Mouse (Mus musculus): ENCODE measurements around the gene Arid4a.

DNA sequence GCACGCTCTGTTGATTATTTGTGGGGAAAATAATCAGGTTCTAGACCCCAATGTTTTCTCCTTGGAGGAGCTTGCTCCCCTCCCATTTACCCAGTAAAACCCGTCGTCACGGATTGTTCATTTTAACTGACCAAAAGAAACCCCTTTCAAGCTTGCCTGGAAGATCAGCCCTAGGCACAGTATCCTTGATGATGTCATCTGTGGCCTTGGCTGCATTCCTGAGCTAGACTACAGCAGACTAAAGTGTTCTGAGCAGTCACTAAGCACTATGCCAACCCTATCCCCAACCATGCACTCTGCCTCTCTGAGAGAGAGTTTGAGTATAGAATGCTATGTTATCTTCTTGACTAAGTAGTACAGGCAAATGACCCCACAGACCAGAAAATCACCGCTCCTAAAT, 100.6 kb downstream of the Arid4a start:
- no peak for TF ChIP-seq MEF2A (IDR thresholded peaks at IDR 0.05; ENCODE audit: extremely low read depth, insufficient replicate concordance, low read depth, low read length, poor library complexity, severe bottlenecking)
- no peak for TF ChIP-seq GATA1 (IDR thresholded peaks at IDR 0.05; ENCODE audit: low read depth, low read length)
- no peak for TF ChIP-seq CHD2 (IDR thresholded peaks at IDR 0.05; ENCODE audit: low read length)
- TF ChIP-seq TBP (IDR thresholded peaks at IDR 0.05; ENCODE audit: low read depth, low read length) = no peak
- TF ChIP-seq CTCF (IDR thresholded peaks at IDR 0.05 in 2 of 3, conservative IDR thresholded peaks at IDR 0.05 in 1 of 3; ENCODE audit: control insufficient read depth in 1 of 3, insufficient read depth in 1 of 3, low read depth in 2 of 3, low read length in 3 of 3, poor library complexity in 1 of 3, severe bottlenecking in 1 of 3) = no peak
